Mouse (Mus musculus): ENCODE results near the gene Nrip2.

DNA sequence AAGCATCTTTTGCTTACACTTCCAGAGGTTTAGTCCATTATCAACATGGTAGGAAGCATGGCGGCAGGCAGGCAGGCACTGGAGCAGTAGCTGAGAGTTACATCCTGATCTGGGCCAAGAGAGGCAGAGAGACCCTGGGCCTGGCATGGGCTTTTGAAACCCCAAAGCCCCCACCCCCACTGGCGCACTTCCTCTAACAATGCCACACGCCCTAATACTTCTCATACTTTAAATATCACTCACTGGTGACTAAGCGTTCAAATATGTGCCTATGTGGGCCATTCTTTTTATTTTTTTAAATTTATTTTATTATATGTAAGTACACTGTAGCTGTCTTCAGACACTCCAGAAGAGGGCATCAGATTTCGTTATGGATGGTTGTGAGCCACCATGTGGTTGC lies 32.6 kb upstream of the Nrip2 start:
- TF ChIP-seq CTCF (conservative IDR thresholded peaks at IDR 0.05; ENCODE audit: low read length) (no peak), NANOG (IDR thresholded peaks at IDR 0.05; ENCODE audit: borderline replicate concordance, low read length) (no peak), POU5F1 (IDR thresholded peaks at IDR 0.05; ENCODE audit: borderline replicate concordance, low read length) (no peak)

All from E14TG2a.4 (cell line).